In the genomic region with DNA sequence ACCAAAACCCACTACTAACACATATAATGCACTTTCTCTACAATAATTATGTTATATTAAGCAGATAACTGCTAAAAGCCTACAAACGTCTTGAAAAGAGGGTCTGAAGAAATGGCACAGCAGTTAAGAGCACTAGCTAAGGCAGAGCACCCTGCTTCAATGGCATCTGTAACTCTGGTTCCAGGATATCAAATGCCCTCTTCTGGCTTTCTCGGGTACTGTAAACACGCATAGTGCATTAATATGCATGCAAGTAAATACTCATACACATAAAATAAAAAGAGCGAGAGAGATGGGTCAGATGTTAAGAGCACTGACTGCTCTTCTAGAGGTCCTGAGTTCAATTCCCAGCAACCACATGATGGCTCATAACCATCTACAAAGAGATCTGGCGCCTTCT, we compare ENCODE assay signal across 14 mouse cellular contexts. TPM values are rescaled to one million over a fixed set of nuclear protein-coding genes. Genes with fewer than 3 reads are reported as not detected.
DNase-seq lines count a peak whose midpoint lies in the region; ATAC-seq and TF ChIP-seq lines count a peak whose summit lies in the region.
"Had no signal": no experiment of that assay in that cellular context is flagged by ENCODE, and none has a peak within 500 bp of the region (broad histone marks: within the 10 kb centered on the region; RNA-seq: fewer than 3 reads in every experiment).

No protein-coding gene starts in this region.

- 0 out of 2 replicates have a peak, but pooled peaks cover 9% of the 10 kb centered on the region for H3K36me3 ChIP-seq in forebrain, embryonic 14.5 days (ENCODE audit: control insufficient read depth, insufficient read depth, low read length)
- no peaks in the 10 kb centered on the region; the same call in 1 of the 2 replicates for H3K36me3 ChIP-seq in forebrain, embryonic 11.5 days (ENCODE audit: control insufficient read depth, insufficient read depth, low read length)
- 0 out of 2 replicates have a peak, but pooled peaks cover 4% of the 10 kb centered on the region for H3K36me3 ChIP-seq in liver, postnatal 0 days (replicated peaks; ENCODE audit: insufficient read depth, low read length)
- peaks cover 11% of the 10 kb centered on the region for H3K36me3 ChIP-seq in liver, embryonic 12.5 days
- H3K36me3 ChIP-seq: hindbrain, embryonic 15.5 days had no signal

- ATAC-seq in forebrain, embryonic 14.5 days, result no peak
- no peak for ATAC-seq in forebrain, embryonic 11.5 days (replicated peaks; ENCODE audit: low FRiP score)
- no peak for ATAC-seq in liver, postnatal 0 days
- ATAC-seq in liver, embryonic 12.5 days, result no peak

- no peaks in the 10 kb centered on the region for H3K9me3 ChIP-seq in forebrain, embryonic 14.5 days (replicated peaks; ENCODE audit: control insufficient read depth, low read length)
- H3K9me3 ChIP-seq in forebrain, embryonic 11.5 days (ENCODE audit: control insufficient read depth, low read length), result no peaks in the 10 kb centered on the region
- no peaks in the 10 kb centered on the region for H3K9me3 ChIP-seq in liver, postnatal 0 days (ENCODE audit: low read length)
- H3K9me3 ChIP-seq in liver, embryonic 12.5 days (replicated peaks), result no peaks in the 10 kb centered on the region
- H3K9me3 ChIP-seq: forebrain, embryonic 12.5 days; hindbrain, embryonic 15.5 days; limb, embryonic 15.5 days; midbrain, embryonic 12.5 days had no signal

- H3K9ac ChIP-seq in forebrain, embryonic 14.5 days (ENCODE audit: low read length), result no peak overlapping the region
- no peak overlapping the region for H3K9ac ChIP-seq in forebrain, embryonic 11.5 days (ENCODE audit: low read length)
- no peak overlapping the region for H3K9ac ChIP-seq in liver, postnatal 0 days (replicated peaks)
- H3K9ac ChIP-seq in liver, embryonic 12.5 days, result no peak overlapping the region
- H3K9ac ChIP-seq: forebrain, embryonic 12.5 days; hindbrain, embryonic 15.5 days; limb, embryonic 15.5 days; midbrain, embryonic 12.5 days had no signal

- H3K27me3 ChIP-seq in forebrain, embryonic 14.5 days (replicated peaks; ENCODE audit: control insufficient read depth, insufficient read depth, low read length), result no peaks in the 10 kb centered on the region
- no peaks in the 10 kb centered on the region for H3K27me3 ChIP-seq in forebrain, embryonic 11.5 days (ENCODE audit: control insufficient read depth, insufficient read depth, low read length)
- H3K27me3 ChIP-seq in liver, postnatal 0 days (ENCODE audit: insufficient read depth, low read length), result no peaks in the 10 kb centered on the region
- H3K27me3 ChIP-seq in liver, embryonic 12.5 days (replicated peaks), result no peaks in the 10 kb centered on the region
- H3K27me3 ChIP-seq: forebrain, embryonic 12.5 days; hindbrain, embryonic 15.5 days; limb, embryonic 15.5 days; midbrain, embryonic 12.5 days had no signal

- no peak overlapping the region for H3K27ac ChIP-seq in forebrain, embryonic 14.5 days (ENCODE audit: low read depth, low read length)
- H3K27ac ChIP-seq in forebrain, embryonic 11.5 days (ENCODE audit: low read depth, low read length), result no peak overlapping the region
- H3K27ac ChIP-seq in liver, postnatal 0 days (ENCODE audit: low read depth), result no peak overlapping the region
- no peak overlapping the region for H3K27ac ChIP-seq in liver, embryonic 12.5 days
- H3K27ac ChIP-seq: forebrain, embryonic 12.5 days; hindbrain, embryonic 15.5 days; limb, embryonic 15.5 days; midbrain, embryonic 12.5 days had no signal

- H3K4me2 ChIP-seq in forebrain, embryonic 14.5 days (ENCODE audit: low read length), result no peak overlapping the region
- no peak overlapping the region for H3K4me2 ChIP-seq in forebrain, embryonic 11.5 days (ENCODE audit: low read depth, low read length, severe bottlenecking)
- H3K4me2 ChIP-seq in liver, postnatal 0 days (ENCODE audit: low read depth, low read length), result no peak overlapping the region
- H3K4me2 ChIP-seq in liver, embryonic 12.5 days, result no peak overlapping the region
- H3K4me2 ChIP-seq: forebrain, embryonic 12.5 days; hindbrain, embryonic 15.5 days; limb, embryonic 15.5 days; midbrain, embryonic 12.5 days had no signal

- peak; percentile 55 for TF ChIP-seq CTCF in liver, postnatal 0 days (IDR thresholded peaks at IDR 0.05; ENCODE audit: low read depth)

- no peak for TF ChIP-seq EP300 in liver, postnatal 0 days (IDR thresholded peaks at IDR 0.05; ENCODE audit: low read depth)

- H3K4me3 ChIP-seq in forebrain, embryonic 14.5 days (ENCODE audit: low read depth, low read length), result no peak overlapping the region
- no peak overlapping the region for H3K4me3 ChIP-seq in forebrain, embryonic 11.5 days (ENCODE audit: low read depth, low read length)
- no peak overlapping the region for H3K4me3 ChIP-seq in liver, postnatal 0 days (ENCODE audit: low read depth, low read length)
- H3K4me3 ChIP-seq in liver, embryonic 12.5 days, result no peak overlapping the region
- H3K4me3 ChIP-seq: forebrain, embryonic 12.5 days; hindbrain, embryonic 15.5 days; limb, embryonic 15.5 days; midbrain, embryonic 12.5 days had no signal

- peak; percentile 50 for DNase-seq in forebrain, embryonic 14.5 days (ENCODE audit: low spot score)
- DNase-seq in forebrain, embryonic 11.5 days (ENCODE audit: low spot score), result no peak
- no peak for DNase-seq in liver, postnatal 0 days
- DNase-seq in NIH3T3 (ENCODE audit: low read depth), result peak; percentile 19
- peak; percentile 43 for DNase-seq in mesoderm, embryonic 11.5 days (ENCODE audit: low read depth, low spot score)
- DNase-seq in kidney, adult 11 months, result no peak
- DNase-seq in gastrocnemius, postnatal 4 days (ENCODE audit: low spot score in 2 of 2), result no peak
- DNase-seq: adrenal gland, postnatal 25 days; layer of hippocampus, adult 9-11 months had no signal

- 86% methylated on average over 5 of the region's 5 CpGs for WGBS in forebrain, embryonic 14.5 days
- WGBS in forebrain, embryonic 11.5 days, result 85% methylated on average over 5 of the region's 5 CpGs
- WGBS in liver, postnatal 0 days (ENCODE audit: insufficient replicate concordance), result 82% methylated on average over 5 of the region's 5 CpGs
- 73% methylated on average over 5 of the region's 5 CpGs for WGBS in liver, embryonic 12.5 days (ENCODE audit: insufficient replicate concordance)

- no peaks in the 10 kb centered on the region for H3K4me1 ChIP-seq in forebrain, embryonic 14.5 days (ENCODE audit: control insufficient read depth, insufficient read depth, low read length)
- no peaks in the 10 kb centered on the region for H3K4me1 ChIP-seq in forebrain, embryonic 11.5 days (replicated peaks; ENCODE audit: control insufficient read depth, insufficient read depth, low read length)
- peaks cover 3% of the 10 kb centered on the region; the same call in 1 of the 2 replicates for H3K4me1 ChIP-seq in liver, postnatal 0 days (ENCODE audit: insufficient read depth)
- 0 out of 2 replicates have a peak, but pooled peaks cover 3% of the 10 kb centered on the region for H3K4me1 ChIP-seq in liver, embryonic 12.5 days
- H3K4me1 ChIP-seq: forebrain, embryonic 12.5 days; hindbrain, embryonic 15.5 days; midbrain, embryonic 12.5 days had no signal

RNA-seq across cellular contexts. Expression of a gene that starts 17.0 kb away (rescaled TPM):
- polyA plus RNA-seq in forebrain, embryonic 14.5 days (2014; fragmentation: Nextera tagmentation; extraction: Ambion mirVana), result 62.0 and 68.1 TPM in 2 replicates
- polyA plus RNA-seq in forebrain, embryonic 11.5 days (2014; fragmentation: Nextera tagmentation; extraction: Ambion mirVana), result 116 and 127 TPM in 2 replicates
- polyA plus RNA-seq in liver, postnatal 0 days (2015; fragmentation: Nextera tagmentation; extraction: Ambion mirVana), result 7.1 and 8.3 TPM in 2 replicates
- polyA plus RNA-seq in liver, embryonic 12.5 days (2016; fragmentation: Nextera tagmentation; extraction: Ambion mirVana), result 19.7 and 19.9 TPM in 2 replicates
- 100 to 1,000 TPM; 120 to 131 TPM for total RNA-seq in gastrocnemius, postnatal 4 days (2021)

Comparison
In these comparisons a context has a peak if more than half of its experiments do, and no peak if none do; other contexts are left out.
1. DNase-seq: peak in forebrain, embryonic 14.5 days (single experiment), NIH3T3 (single experiment) and mesoderm, embryonic 11.5 days (single experiment); none in forebrain, embryonic 11.5 days (single experiment), liver, postnatal 0 days (single experiment), kidney, adult 11 months (single experiment) and gastrocnemius, postnatal 4 days (0 of 2).